Mouse (Mus musculus): ENCODE measurements around the gene Dscam. TPM values are rescaled to one million over a fixed set of nuclear protein-coding genes. Genes with fewer than 3 reads are reported as not detected.

The Dscam gene
- total RNA-seq, 2 experiments from 2014 or later, result not detected

- intact Hi-C loops (cut with DNase I), result no loop called here
- DNase-seq, result no peak
Measured at GRCm38 (mm10) chr16:97026803-97027202, 143.7 kb downstream of the Dscam start.

- intact Hi-C loops (cut with DNase I), result no loop called here
- DNase-seq, result no peak
Measured at GRCm38 (mm10) chr16:97024406-97024805, 146.1 kb downstream of the Dscam start.

- intact Hi-C loops (cut with DNase I), result no loop called here
- DNase-seq, result no peak
Measured at GRCm38 (mm10) chr16:97021496-97021895, 149.1 kb downstream of the Dscam start.

- intact Hi-C loops (cut with DNase I), result no loop called here
- no peak for DNase-seq
Measured at GRCm38 (mm10) chr16:97018304-97018703, 152.2 kb downstream of the Dscam start.

- intact Hi-C loops (cut with DNase I), result no loop called here
- no peak for DNase-seq
Measured at GRCm38 (mm10) chr16:97017171-97017738, 153.3 kb downstream of the Dscam start.

- intact Hi-C loops (cut with DNase I), result no loop called here
Measured at GRCm38 (mm10) chr16:97016244-97016850, 154.2 kb downstream of the Dscam start.

GRCm38 (mm10) chr16:97014343-97014742 is 156.2 kb downstream of the Dscam start:
- DNase-seq, result no peak
- intact Hi-C loops (cut with DNase I), result no loop called here

More at GRCm38 (mm10) chr16:97016244-97016850, 154.2 kb downstream of the Dscam start:
- no peak for DNase-seq

GRCm38 (mm10) chr16:97009116-97010055 is 161.2 kb downstream of the Dscam start:
- no peak for DNase-seq
- intact Hi-C loops (cut with DNase I), result no loop called here

- intact Hi-C loops (cut with DNase I), result no loop called here
- no peak for DNase-seq
Measured at GRCm38 (mm10) chr16:97007892-97008527, 162.5 kb downstream of the Dscam start.

- no peak for DNase-seq
- intact Hi-C loops (cut with DNase I), result no loop called here
Measured at GRCm38 (mm10) chr16:97006854-97007182, 163.7 kb downstream of the Dscam start.

- intact Hi-C loops (cut with DNase I), result no loop called here
- no peak for DNase-seq
Measured at GRCm38 (mm10) chr16:97006041-97006853, 164.3 kb downstream of the Dscam start.

GRCm38 (mm10) chr16:97003965-97004364 is 166.6 kb downstream of the Dscam start:
- intact Hi-C loops (cut with DNase I), result no loop called here
- no peak for DNase-seq

- intact Hi-C loops (cut with DNase I), result no loop called here
- DNase-seq, result no peak
Measured at GRCm38 (mm10) chr16:97002837-97003236, 167.7 kb downstream of the Dscam start.

- DNase-seq, result no peak
- intact Hi-C loops (cut with DNase I), result no loop called here
Measured at GRCm38 (mm10) chr16:97002189-97002588, 168.4 kb downstream of the Dscam start.

GRCm38 (mm10) chr16:96996854-96997253 is 173.7 kb downstream of the Dscam start:
- DNase-seq, result peak; percentile 23 to 31
- intact Hi-C loops (cut with DNase I), result no loop called here

GRCm38 (mm10) chr16:96995858-96996257 is 174.7 kb downstream of the Dscam start:
- DNase-seq, result no peak
- intact Hi-C loops (cut with DNase I), result no loop called here

GRCm38 (mm10) chr16:96987396-96987795 is 183.2 kb downstream of the Dscam start:
- DNase-seq, result no peak
- intact Hi-C loops (cut with DNase I), result no loop called here

GRCm38 (mm10) chr16:96973300-96973699 is 197.3 kb downstream of the Dscam start:
- intact Hi-C loops (cut with DNase I), result no loop called here
- no peak for DNase-seq

GRCm38 (mm10) chr16:96971768-96972167 is 198.8 kb downstream of the Dscam start:
- intact Hi-C loops (cut with DNase I), result no loop called here
- no peak for DNase-seq

- intact Hi-C loops (cut with DNase I), result no loop called here
- DNase-seq, result no peak
Measured at GRCm38 (mm10) chr16:96970412-96970811, 200.1 kb downstream of the Dscam start.

Data from gastrocnemius, postnatal 36 days (tissue).